Mouse (Mus musculus): Measurements from ENCODE around the gene Foxo3. TPM values are rescaled to one million over a fixed set of nuclear protein-coding genes. Genes with fewer than 3 reads are reported as not detected.

Foxo3 gene
- polyA plus RNA-seq, 1 experiment from 2014 or later: 8.1 TPM

DNA sequence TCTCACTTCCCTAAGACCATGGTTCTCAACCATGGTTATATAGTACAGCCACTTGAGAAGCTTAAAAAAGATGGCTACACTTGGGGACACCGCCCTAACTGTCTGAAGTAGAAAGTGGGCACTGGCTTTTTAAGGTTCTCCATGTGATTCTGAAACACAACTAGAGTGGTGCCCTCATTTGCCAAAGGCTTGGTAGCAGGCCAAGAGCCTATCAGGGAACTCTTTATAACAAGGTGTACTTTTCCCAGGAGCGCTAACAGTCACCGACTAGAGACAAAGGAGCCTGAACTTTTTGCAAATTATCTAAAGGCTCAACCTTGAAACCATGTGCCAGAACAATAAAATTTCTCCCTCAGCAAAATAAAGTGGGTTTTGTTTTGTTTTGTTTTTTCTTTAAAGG lies 14.5 kb downstream of the Foxo3 start:
- H3K27me3 ChIP-seq: no peaks in the 10 kb centered on the region
- no peaks in the 10 kb centered on the region for H3K9me3 ChIP-seq
- WGBS: 90% methylated on average over 3 of the region's 3 CpGs
- ATAC-seq (ENCODE audit: low FRiP score, low read depth): no peak
- H3K4me3 ChIP-seq: no peak overlapping the region
- no peak overlapping the region for H3K4me2 ChIP-seq (replicated peaks)
- no peak overlapping the region for H3K27ac ChIP-seq
- no peak overlapping the region for H3K9ac ChIP-seq
- H3K36me3 ChIP-seq: peaks cover 49% of the 10 kb centered on the region
- H3K4me1 ChIP-seq: peaks cover 22% of the 10 kb centered on the region

DNA sequence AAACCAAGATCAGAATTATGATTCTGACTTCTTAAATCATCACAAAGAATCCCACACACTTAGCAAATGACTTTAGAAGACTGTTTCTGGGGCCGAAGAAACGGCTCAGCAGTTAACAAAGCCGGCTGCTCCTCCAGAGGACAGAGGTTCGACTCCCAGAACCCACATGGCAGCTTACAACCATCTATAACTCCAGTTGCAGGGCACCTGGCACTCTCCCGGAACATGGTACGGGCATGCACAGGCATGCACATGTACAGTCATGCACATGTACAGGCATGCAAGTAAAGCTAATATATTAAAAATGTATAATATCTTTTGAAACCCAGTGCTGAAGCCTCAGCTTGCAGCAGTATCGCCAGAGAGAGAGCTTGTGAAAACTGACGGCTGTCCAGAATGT lies 15.5 kb downstream of the Foxo3 start:
- Histone ChIP-seq H3K9me3 (no peaks in the 10 kb centered on the region), H3K4me3 (no peak overlapping the region), H3K27ac (no peak overlapping the region), H3K4me2 (replicated peaks) (no peak overlapping the region), H3K4me1 (peaks cover 22% of the 10 kb centered on the region), H3K9ac (no peak overlapping the region), H3K36me3 (peaks cover 42% of the 10 kb centered on the region), H3K27me3 (no peaks in the 10 kb centered on the region)
- ATAC-seq (ENCODE audit: low FRiP score, low read depth): no peak
- WGBS: 90% methylated on average over 8 of the region's 8 CpGs

- Histone ChIP-seq H3K27me3 (no peaks in the 10 kb centered on the region), H3K4me2 (replicated peaks) (no peak overlapping the region), H3K4me3 (no peak overlapping the region), H3K4me1 (peaks cover 22% of the 10 kb centered on the region), H3K9me3 (no peaks in the 10 kb centered on the region), H3K36me3 (peaks cover 36% of the 10 kb centered on the region), H3K9ac (no peak overlapping the region), H3K27ac (0 out of 2 replicates have a peak overlapping the region, but pooled peaks have one; percentile 28)
- ATAC-seq (ENCODE audit: low FRiP score, low read depth): no peak
- 65% methylated on average over 8 of the region's 8 CpGs for WGBS
Observed at GRCm38 (mm10) chr10:42260523-42260922, 16.0 kb downstream of the Foxo3 start.

DNA sequence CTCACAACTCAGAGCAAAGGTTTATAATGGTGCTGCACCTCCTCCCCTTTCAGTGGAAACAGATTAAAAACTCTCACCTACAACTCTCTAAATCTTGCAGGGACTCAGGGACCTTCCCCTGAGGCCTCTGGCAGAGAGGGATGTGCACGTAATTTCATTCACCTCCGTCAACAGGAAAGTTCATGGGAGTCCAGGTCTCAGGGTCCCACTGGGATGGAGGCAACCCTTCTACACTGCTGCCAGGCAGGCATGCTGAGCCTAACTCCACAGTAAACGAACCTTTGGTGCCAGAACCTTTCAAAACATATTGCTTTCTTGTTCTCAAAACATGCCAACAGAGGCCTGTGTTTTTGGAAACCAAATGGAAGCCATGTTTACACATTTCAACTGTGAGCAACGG lies 17.0 kb downstream of the Foxo3 start:
- Histone ChIP-seq H3K27ac (no peak overlapping the region), H3K9ac (no peak overlapping the region), H3K27me3 (no peaks in the 10 kb centered on the region), H3K9me3 (no peaks in the 10 kb centered on the region), H3K36me3 (peaks cover 27% of the 10 kb centered on the region), H3K4me2 (replicated peaks) (no peak overlapping the region), H3K4me3 (no peak overlapping the region), H3K4me1 (peaks cover 26% of the 10 kb centered on the region)
- WGBS: 66% methylated on average over 4 of the region's 4 CpGs
- ATAC-seq (ENCODE audit: low FRiP score, low read depth): no peak

DNA sequence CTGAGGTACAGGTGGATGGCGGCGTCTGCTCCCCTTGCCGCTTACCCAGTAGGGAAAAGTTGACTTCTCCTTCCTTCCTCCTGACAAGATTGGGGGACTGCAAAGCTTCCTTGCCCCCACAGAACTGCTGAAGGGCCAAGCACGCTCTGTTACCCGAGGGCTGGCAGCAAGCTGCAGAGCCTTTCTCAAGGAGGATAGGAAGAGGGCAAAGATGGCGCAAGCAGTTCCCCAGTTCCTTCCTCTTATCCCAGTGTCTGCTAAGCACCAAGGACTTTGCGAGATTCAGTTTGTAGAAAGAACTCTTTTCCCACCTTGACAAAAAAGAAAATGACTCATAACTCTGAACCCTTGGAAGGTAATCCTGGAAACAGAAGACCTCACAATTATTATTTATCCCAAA lies 18.6 kb downstream of the Foxo3 start:
- Histone ChIP-seq H3K4me3 (no peak overlapping the region), H3K4me1 (peaks cover 35% of the 10 kb centered on the region), H3K27ac (no peak overlapping the region), H3K9ac (no peak overlapping the region), H3K4me2 (replicated peaks) (no peak overlapping the region), H3K9me3 (no peaks in the 10 kb centered on the region), H3K36me3 (peaks cover 18% of the 10 kb centered on the region), H3K27me3 (no peaks in the 10 kb centered on the region)
- ATAC-seq (ENCODE audit: low FRiP score, low read depth): no peak
- 84% methylated on average over 7 of the region's 7 CpGs for WGBS

DNA sequence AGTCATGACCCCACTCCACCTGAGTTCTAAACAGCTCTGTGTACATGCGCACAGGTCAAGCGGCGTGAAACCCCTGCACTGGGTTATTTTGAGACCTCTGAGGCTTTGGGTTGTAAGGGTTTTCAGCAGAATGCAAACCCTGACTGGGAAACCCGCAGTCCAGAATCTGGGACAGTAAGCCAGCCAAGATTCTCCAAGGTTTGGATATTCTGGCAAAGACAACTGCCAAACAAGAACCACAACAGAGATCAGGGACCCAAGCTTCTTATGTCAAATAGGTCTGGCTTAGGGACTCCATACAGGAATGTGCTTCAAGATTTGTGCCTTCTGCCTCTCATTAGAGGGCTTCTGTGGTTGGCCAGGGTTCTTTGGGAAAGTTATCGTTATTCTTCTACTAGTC lies 21.8 kb downstream of the Foxo3 start:
- H3K27ac ChIP-seq: no peak overlapping the region; the same call in 1 of the 2 replicates
- H3K36me3 ChIP-seq: peaks cover 15% of the 10 kb centered on the region
- H3K27me3 ChIP-seq: no peaks in the 10 kb centered on the region
- peaks cover 55% of the 10 kb centered on the region for H3K4me1 ChIP-seq
- H3K9ac ChIP-seq: no peak overlapping the region
- H3K9me3 ChIP-seq: no peaks in the 10 kb centered on the region
- ATAC-seq (ENCODE audit: low FRiP score, low read depth): no peak
- no peak overlapping the region for H3K4me2 ChIP-seq (replicated peaks)
- no peak overlapping the region for H3K4me3 ChIP-seq
- 89% methylated on average over 5 of the region's 5 CpGs for WGBS

DNA sequence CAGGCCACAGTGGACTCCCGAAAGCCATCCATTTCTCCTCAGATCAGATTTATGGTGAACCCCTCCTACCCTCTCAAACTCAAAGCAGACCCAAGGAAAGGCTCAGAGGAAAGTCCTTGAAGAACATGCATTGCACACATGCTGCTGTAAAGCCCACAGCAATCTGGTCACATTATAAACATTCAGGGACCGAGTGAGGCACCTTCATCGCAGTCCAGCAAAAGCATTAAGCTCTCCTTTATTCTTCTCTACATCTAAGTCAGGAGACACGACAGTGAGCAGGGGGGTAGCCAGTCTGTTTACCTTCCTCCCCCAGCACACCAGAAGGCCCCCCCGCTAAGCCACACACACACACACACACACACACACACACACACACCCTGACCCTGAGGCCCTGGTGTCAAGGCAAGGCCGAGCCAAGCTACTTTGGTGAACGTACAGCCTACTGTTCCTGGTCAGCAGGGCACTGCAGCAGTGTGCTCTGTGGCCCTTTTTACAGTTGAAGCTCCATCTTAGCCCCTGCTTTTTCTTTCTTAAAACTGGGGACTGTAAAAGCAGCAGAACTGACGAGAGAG lies 24.7 kb downstream of the Foxo3 start:
- peaks cover 80% of the 10 kb centered on the region for H3K4me1 ChIP-seq
- H3K36me3 ChIP-seq: 0 out of 2 replicates have a peak, but pooled peaks cover under 1% of the 10 kb centered on the region
- no peak for ATAC-seq (ENCODE audit: low FRiP score, low read depth)
- H3K27me3 ChIP-seq: no peaks in the 10 kb centered on the region
- WGBS: 19% methylated on average over 8 of the region's 8 CpGs
- peak overlapping the region; percentile 53; the same call in 1 of the 2 replicates for H3K9ac ChIP-seq
- peak overlapping the region; percentile 65 for H3K27ac ChIP-seq
- H3K9me3 ChIP-seq: no peaks in the 10 kb centered on the region
- 0 out of 2 replicates have a peak overlapping the region, but pooled peaks have one; percentile 11 for H3K4me2 ChIP-seq (replicated peaks)
- no peak overlapping the region for H3K4me3 ChIP-seq

DNA sequence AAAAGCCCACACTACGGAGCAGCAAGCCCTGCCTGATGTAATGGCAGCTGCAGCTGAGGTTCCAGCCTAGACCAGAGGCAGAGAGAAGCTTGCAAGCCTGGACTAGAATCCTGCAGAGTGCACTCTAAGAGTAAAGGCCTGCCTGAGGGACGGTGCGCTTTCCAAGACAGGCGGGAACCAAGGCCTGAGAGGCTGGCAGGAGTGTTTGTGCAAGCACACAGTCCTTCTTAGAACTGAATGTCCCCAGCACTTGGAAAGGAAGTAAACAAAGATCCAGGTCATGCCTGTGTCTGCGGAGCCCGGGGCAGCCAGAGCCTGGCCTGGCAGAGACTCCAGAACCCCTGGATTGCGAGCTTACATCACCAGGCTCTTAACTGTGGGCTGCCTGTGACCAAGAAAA lies 25.4 kb downstream of the Foxo3 start:
- H3K4me1 ChIP-seq: peaks cover 86% of the 10 kb centered on the region
- 24% methylated on average over 7 of the region's 7 CpGs for WGBS
- H3K4me2 ChIP-seq (replicated peaks): no peak overlapping the region
- no peaks in the 10 kb centered on the region for H3K27me3 ChIP-seq
- H3K4me3 ChIP-seq: no peak overlapping the region
- H3K36me3 ChIP-seq: no peaks in the 10 kb centered on the region
- peak overlapping the region; percentile 65 for H3K27ac ChIP-seq
- no peak overlapping the region for H3K9ac ChIP-seq
- H3K9me3 ChIP-seq: no peaks in the 10 kb centered on the region
- ATAC-seq (ENCODE audit: low FRiP score, low read depth): no peak; the same call in 1 of the 2 replicates

DNA sequence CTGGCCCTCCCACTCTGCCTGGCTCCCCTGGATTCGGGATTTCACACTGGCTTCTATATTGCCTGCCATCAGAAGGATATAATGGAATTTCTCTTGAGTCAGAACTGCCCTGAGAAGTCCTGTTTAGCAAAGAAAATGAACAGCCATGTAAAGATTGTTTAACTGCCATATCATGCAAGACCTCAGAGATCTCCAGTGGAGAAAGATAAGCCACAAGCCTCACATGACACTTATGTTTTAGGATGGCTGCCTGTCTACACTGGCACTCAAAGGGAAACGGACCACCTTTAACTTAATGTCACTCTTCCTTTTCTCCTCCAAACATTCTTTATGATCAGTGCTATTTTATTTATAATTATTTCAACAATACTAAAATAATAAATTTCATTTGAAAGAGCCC lies 26.6 kb downstream of the Foxo3 start:
- Histone ChIP-seq H3K27ac (no peak overlapping the region), H3K4me1 (peaks cover 99% of the 10 kb centered on the region), H3K4me3 (no peak overlapping the region), H3K9me3 (no peaks in the 10 kb centered on the region), H3K27me3 (no peaks in the 10 kb centered on the region), H3K4me2 (replicated peaks) (no peak overlapping the region), H3K36me3 (no peaks in the 10 kb centered on the region), H3K9ac (no peak overlapping the region)
- ATAC-seq (ENCODE audit: low FRiP score, low read depth): no peak
- 64% methylated on average over 2 of the region's 2 CpGs for WGBS

DNA sequence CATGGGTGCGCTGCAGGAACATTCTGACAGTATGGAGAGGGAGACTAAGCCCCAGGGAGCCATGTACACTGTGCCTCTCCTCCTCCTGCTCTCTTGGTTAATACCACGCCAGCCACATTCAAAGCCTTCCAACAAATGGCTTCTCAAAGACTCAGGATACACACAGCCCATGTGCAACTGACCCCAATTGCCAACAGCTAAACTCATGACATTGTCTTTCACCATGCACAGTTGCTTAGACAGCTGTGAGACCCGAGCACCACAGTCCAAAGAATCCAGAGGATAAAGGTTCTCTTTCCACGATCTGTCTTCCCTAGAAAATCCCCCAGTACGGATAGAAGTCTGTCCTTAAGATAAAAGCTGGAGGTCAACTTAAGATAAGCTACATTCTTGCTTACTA lies 27.9 kb downstream of the Foxo3 start:
- H3K9ac ChIP-seq: no peak overlapping the region
- H3K9me3 ChIP-seq: no peaks in the 10 kb centered on the region
- no peak overlapping the region for H3K4me3 ChIP-seq
- no peaks in the 10 kb centered on the region for H3K27me3 ChIP-seq
- no peak overlapping the region; the same call in 1 of the 2 replicates for H3K4me2 ChIP-seq (replicated peaks)
- peaks cover 99% of the 10 kb centered on the region for H3K4me1 ChIP-seq
- 78% methylated on average over 5 of the region's 5 CpGs for WGBS
- H3K27ac ChIP-seq: no peak overlapping the region
- no peak for ATAC-seq (ENCODE audit: low FRiP score, low read depth)
- H3K36me3 ChIP-seq: no peaks in the 10 kb centered on the region

DNA sequence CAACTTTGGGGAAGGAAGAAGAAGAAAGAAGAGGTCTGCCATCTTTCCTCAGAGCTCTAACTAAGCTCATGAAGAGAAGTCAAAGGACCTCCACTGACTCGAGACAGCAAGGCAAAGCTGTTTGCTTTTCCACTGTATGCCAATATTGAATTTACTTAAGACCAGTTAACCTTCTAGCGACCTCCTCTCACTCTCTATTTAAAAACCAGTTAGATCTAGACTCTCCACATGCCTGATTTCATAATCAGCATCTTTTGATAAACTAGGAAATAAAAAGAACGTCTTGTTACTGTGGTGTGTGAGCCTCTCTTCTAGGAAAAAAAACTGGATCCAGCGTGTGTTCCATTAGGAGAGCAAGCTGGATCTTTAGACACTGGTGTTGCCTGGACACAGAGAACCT lies 28.4 kb downstream of the Foxo3 start:
- WGBS: 58% methylated on average over 4 of the region's 4 CpGs
- Histone ChIP-seq H3K4me3 (no peak overlapping the region), H3K9me3 (no peaks in the 10 kb centered on the region), H3K4me2 (replicated peaks) (no peak overlapping the region; the same call in 1 of the 2 replicates), H3K27ac (no peak overlapping the region), H3K9ac (no peak overlapping the region), H3K4me1 (peaks cover 94% of the 10 kb centered on the region), H3K36me3 (no peaks in the 10 kb centered on the region), H3K27me3 (no peaks in the 10 kb centered on the region)
- no peak for ATAC-seq (ENCODE audit: low FRiP score, low read depth)

DNA sequence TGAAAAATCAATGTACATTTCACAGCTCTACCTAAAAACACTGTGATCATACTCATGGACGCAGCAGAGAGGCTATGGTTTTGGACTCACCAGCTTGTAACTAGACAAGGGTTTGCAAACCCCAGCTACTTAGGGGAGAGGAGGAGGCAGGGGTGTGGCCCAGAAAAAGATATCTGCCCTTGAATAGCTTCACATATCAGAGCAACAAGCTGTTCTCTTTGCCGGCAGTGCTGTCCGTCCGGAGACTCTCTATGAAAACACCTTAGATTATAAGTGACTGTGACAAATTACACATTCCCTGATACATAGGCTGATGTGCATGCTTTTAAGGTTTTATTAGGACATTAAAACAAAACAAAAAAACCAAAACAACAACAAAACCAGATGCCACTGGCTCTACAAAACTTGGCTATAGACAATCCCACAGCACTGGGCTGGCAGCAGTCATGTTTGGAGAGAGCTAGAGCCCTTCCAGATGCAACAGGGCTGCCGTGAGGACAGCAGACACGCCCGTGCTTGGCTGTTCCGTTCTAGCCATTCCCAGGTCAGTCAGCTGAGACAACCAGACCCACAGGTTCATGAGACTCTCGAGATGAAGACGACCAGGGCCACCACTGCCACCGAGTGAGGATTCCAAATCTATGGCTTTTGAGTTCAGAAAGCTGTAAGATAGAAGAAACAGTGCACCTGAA lies 29.3 kb downstream of the Foxo3 start:
- Histone ChIP-seq H3K9ac (no peak overlapping the region), H3K4me3 (no peak overlapping the region), H3K9me3 (no peaks in the 10 kb centered on the region), H3K4me2 (replicated peaks) (peak overlapping the region; percentile 27), H3K27ac (peak overlapping the region; percentile 65; the same call in 1 of the 2 replicates), H3K4me1 (peaks cover 86% of the 10 kb centered on the region), H3K36me3 (no peaks in the 10 kb centered on the region), H3K27me3 (no peaks in the 10 kb centered on the region)
- ATAC-seq (ENCODE audit: low FRiP score, low read depth): no peak
- WGBS: 52% methylated on average over 11 of the region's 11 CpGs

Measured in limb, embryonic 13.5 days (tissue).